Mouse (Mus musculus) spleen, postnatal 4 days (tissue): Measurements from ENCODE around the gene Rora.

Source experiments
- DNase-seq, 2 experiments: peaks; one replicate each; pipeline ENCODE4 v3.0.0; 2022; ENCODE audit warnings: low spot score in 2 of 2

Rora gene

GRCm38 (mm10) chr9:69290018-69290880, 636.7 kb downstream of the Rora start:
- no peak for DNase-seq

- no peak for DNase-seq
Observed at GRCm38 (mm10) chr9:69290881-69291450, 637.4 kb downstream of the Rora start.

- DNase-seq: no peak
Observed at GRCm38 (mm10) chr9:69291451-69291850, 637.9 kb downstream of the Rora start.

GRCm38 (mm10) chr9:69292353-69292752, 638.8 kb downstream of the Rora start:
- no peak for DNase-seq

GRCm38 (mm10) chr9:69292776-69293687, 639.4 kb downstream of the Rora start:
- DNase-seq: no peak

- no peak for DNase-seq
Observed at GRCm38 (mm10) chr9:69293688-69294074, 640.1 kb downstream of the Rora start.

GRCm38 (mm10) chr9:69294426-69294825, 640.8 kb downstream of the Rora start:
- DNase-seq: no peak

- no peak for DNase-seq
Observed at GRCm38 (mm10) chr9:69294856-69295255, 641.3 kb downstream of the Rora start.

GRCm38 (mm10) chr9:69295826-69296225, 642.2 kb downstream of the Rora start:
- DNase-seq: no peak

GRCm38 (mm10) chr9:69296418-69296817, 642.8 kb downstream of the Rora start:
- DNase-seq: no peak

- no peak for DNase-seq
Observed at GRCm38 (mm10) chr9:69297766-69298375, 644.3 kb downstream of the Rora start.

GRCm38 (mm10) chr9:69298566-69299335, 645.2 kb downstream of the Rora start:
- DNase-seq: no peak

GRCm38 (mm10) chr9:69299484-69299883, 645.9 kb downstream of the Rora start:
- peak in 1 of 2 experiments; percentile 34 for DNase-seq

- no peak for DNase-seq
Observed at GRCm38 (mm10) chr9:69300296-69300695, 646.7 kb downstream of the Rora start.

- no peak for DNase-seq
Observed at GRCm38 (mm10) chr9:69301445-69301844, 647.9 kb downstream of the Rora start.

- DNase-seq: no peak
Observed at GRCm38 (mm10) chr9:69301955-69302354, 648.4 kb downstream of the Rora start.

GRCm38 (mm10) chr9:69302846-69303245, 649.3 kb downstream of the Rora start:
- no peak for DNase-seq

- DNase-seq: no peak
Observed at GRCm38 (mm10) chr9:69303346-69303944, 649.9 kb downstream of the Rora start.

- DNase-seq: no peak
Observed at GRCm38 (mm10) chr9:69303962-69304361, 650.4 kb downstream of the Rora start.

- no peak for DNase-seq
Observed at GRCm38 (mm10) chr9:69304492-69304891, 650.9 kb downstream of the Rora start.

GRCm38 (mm10) chr9:69304991-69305390, 651.4 kb downstream of the Rora start:
- DNase-seq: no peak
